Mouse (Mus musculus) heart, adult 2 months (tissue): ENCODE measurements around the gene Disp3. TPM values are rescaled to one million over a fixed set of nuclear protein-coding genes. Genes with fewer than 3 reads are reported as not detected.

Experiments
- DNase-seq, 2 experiments: peaks; one replicate each; pipeline ENCODE4 v3.0.0; 2021
- H3K27ac ChIP-seq: fragments of 200-600 bp; 2 replicates; pipeline ENCODE4 v1.8.1; 2022
- H3K27me3 ChIP-seq: fragments of 200-500 bp; 2 replicates; pipeline ENCODE4 v1.6.1; 2012; ENCODE audit warnings: mild to moderate bottlenecking, low read length, inconsistent platforms, mixed read lengths; ENCODE audit not compliant: control insufficient read depth, insufficient read depth
- H3K36me3 ChIP-seq: fragments of 200-500 bp; 2 replicates; pipeline ENCODE4 v1.6.1; 2012; ENCODE audit warnings: low read length, inconsistent platforms; ENCODE audit not compliant: control insufficient read depth, insufficient read depth
- H3K4me1 ChIP-seq: fragments of 200-500 bp; 2 replicates; pipeline ENCODE4 v1.6.1; 2011; ENCODE audit warnings: low read length; ENCODE audit not compliant: control insufficient read depth, insufficient read depth
- H3K4me3 ChIP-seq: fragments of 200-600 bp; 2 replicates; pipeline ENCODE4 v1.8.1; 2022
- H3K79me2 ChIP-seq: fragments of 200-500 bp; replicated peaks from 2 replicates; pipeline ENCODE4 v1.6.1; 2012; ENCODE audit warnings: mild to moderate bottlenecking, inconsistent platforms, low read length, moderate library complexity, mixed read lengths; ENCODE audit not compliant: control insufficient read depth, insufficient read depth
- H3K9ac ChIP-seq: fragments of 200-500 bp; 2 replicates; pipeline ENCODE4 v1.6.1; 2012; ENCODE audit warnings: low read depth, mild to moderate bottlenecking, control low read depth, inconsistent platforms, low read length, mixed read lengths
- CTCF ChIP-seq: fragments of 200-600 bp; IDR thresholded peaks from 2 replicates; pipeline ENCODE4 v1.8.1; 2022; ENCODE audit warnings: antibody characterized with exemption, mild to moderate bottlenecking, moderate library complexity
- EP300 ChIP-seq: fragments of 200-500 bp; IDR thresholded peaks from 2 replicates; pipeline ENCODE4 v1.6.1; 2011; ENCODE audit warnings: low read depth, low read length, control low read depth; ENCODE audit not compliant: insufficient read depth
- POLR2A ChIP-seq: fragments of 200-500 bp; IDR thresholded peaks from 2 replicates; pipeline ENCODE4 v1.6.1; 2011; ENCODE audit warnings: mild to moderate bottlenecking, low read depth, low read length, control low read depth; ENCODE audit not compliant: insufficient read depth
- WGBS: fragments of 180-500 bp; shearing (Covaris S2); methylation state at CpG from one replicate; pipeline ENCODE4 v1.1.7; 2018; 5-methylcytosine and 5-hydroxymethylcytosine counted together
- intact Hi-C: fragments of 180-260 bp; cut with DNase I; formaldehyde crosslinking; loops from one replicate; pipeline ENCODE4 v1.15.1; 2025
- polyA plus RNA-seq: library from polyadenylated mRNA; depleted of rRNA; stranded (reverse); fragments of >200 nt; gene quantifications from 2 replicates; pipeline ENCODE4 v1.2.3, GENCODE M21; 2012
- total RNA-seq, 2 experiments: library from RNA; stranded (reverse); gene quantifications; 2 replicates each; pipeline ENCODE4 v1.2.3; 2021

Gene Disp3
- total and polyA plus RNA-seq, 3 experiments = not detected

GRCm38 (mm10) chr4:148286226-148287031, 1.3 kb downstream of the Disp3 start:
- no peak overlapping the region for H3K9ac ChIP-seq
- H3K27me3 ChIP-seq = peaks cover 1% of the 10 kb centered on the region; the same call in 1 of the 2 replicates
- TF ChIP-seq POLR2A = no peak
- TF ChIP-seq EP300 = no peak
- TF ChIP-seq CTCF = no peak
- intact Hi-C loops = loop anchor here (5.0 kb wide), 1 partner anchor 321 kb away; no protein-coding TSS in a partner anchor
- H3K27ac ChIP-seq = no peak overlapping the region
- H3K4me3 ChIP-seq = no peak overlapping the region
- H3K36me3 ChIP-seq = no peaks in the 10 kb centered on the region
- H3K4me1 ChIP-seq = no peaks in the 10 kb centered on the region
- DNase-seq = no peak
- H3K79me2 ChIP-seq = no peaks in the 10 kb centered on the region
- WGBS = 18% methylated on average over 22 of the region's 22 CpGs

GRCm38 (mm10) chr4:148284219-148284618, 3.5 kb downstream of the Disp3 start:
- peaks cover 1% of the 10 kb centered on the region; the same call in 1 of the 2 replicates for H3K27me3 ChIP-seq
- 54% methylated on average over 13 of the region's 13 CpGs for WGBS
- intact Hi-C loops = no loop called here

GRCm38 (mm10) chr4:148276816-148277491, 10.8 kb downstream of the Disp3 start:
- WGBS = 29% methylated on average over 4 of the region's 4 CpGs
- peaks cover 6% of the 10 kb centered on the region; the same call in 1 of the 2 replicates for H3K27me3 ChIP-seq

More at GRCm38 (mm10) chr4:148284219-148284618, 3.5 kb downstream of the Disp3 start:
- no peak for DNase-seq
- Histone ChIP-seq H3K9ac (no peak overlapping the region), H3K27ac (no peak overlapping the region), H3K36me3 (no peaks in the 10 kb centered on the region), H3K4me3 (no peak overlapping the region), H3K4me1 (no peaks in the 10 kb centered on the region), H3K79me2 (no peaks in the 10 kb centered on the region)
- no peak for TF ChIP-seq EP300
- no peak for TF ChIP-seq CTCF
- TF ChIP-seq POLR2A = no peak

GRCm38 (mm10) chr4:148274671-148275070, 13.1 kb downstream of the Disp3 start:
- WGBS = 40% methylated on average over 3 of the region's 3 CpGs
- H3K27me3 ChIP-seq = peaks cover 6% of the 10 kb centered on the region; the same call in 1 of the 2 replicates
- DNase-seq = no peak
- H3K79me2 ChIP-seq = no peaks in the 10 kb centered on the region
- TF ChIP-seq CTCF (no peak), EP300 (no peak), POLR2A (no peak)
- intact Hi-C loops = no loop called here
- H3K9ac ChIP-seq = no peak overlapping the region
- no peak overlapping the region for H3K4me3 ChIP-seq
- H3K36me3 ChIP-seq = no peaks in the 10 kb centered on the region
- no peaks in the 10 kb centered on the region for H3K4me1 ChIP-seq
- no peak overlapping the region for H3K27ac ChIP-seq

More at GRCm38 (mm10) chr4:148276816-148277491, 10.8 kb downstream of the Disp3 start:
- Histone ChIP-seq H3K4me3 (no peak overlapping the region), H3K79me2 (no peaks in the 10 kb centered on the region), H3K36me3 (no peaks in the 10 kb centered on the region), H3K4me1 (no peaks in the 10 kb centered on the region), H3K9ac (no peak overlapping the region), H3K27ac (no peak overlapping the region)
- TF ChIP-seq POLR2A (no peak), EP300 (no peak), CTCF (no peak)
- intact Hi-C loops = no loop called here
- no peak for DNase-seq

GRCm38 (mm10) chr4:148273229-148273628, 14.5 kb downstream of the Disp3 start:
- Histone ChIP-seq H3K27ac (no peak overlapping the region), H3K36me3 (no peaks in the 10 kb centered on the region), H3K4me1 (no peaks in the 10 kb centered on the region), H3K4me3 (no peak overlapping the region), H3K79me2 (no peaks in the 10 kb centered on the region), H3K27me3 (peaks cover 6% of the 10 kb centered on the region; the same call in 1 of the 2 replicates), H3K9ac (no peak overlapping the region)
- no peak for DNase-seq
- TF ChIP-seq EP300 (no peak), POLR2A (no peak), CTCF (no peak)
- intact Hi-C loops = no loop called here
- WGBS = 4% methylated on average over 2 of the region's 2 CpGs

- no peaks in the 10 kb centered on the region for H3K36me3 ChIP-seq
- peaks cover 4% of the 10 kb centered on the region; the same call in 1 of the 2 replicates for H3K27me3 ChIP-seq
- H3K4me1 ChIP-seq = no peaks in the 10 kb centered on the region
- DNase-seq = no peak
- intact Hi-C loops = no loop called here
- H3K27ac ChIP-seq = no peak overlapping the region
- no peaks in the 10 kb centered on the region for H3K79me2 ChIP-seq
- TF ChIP-seq EP300 (no peak), CTCF (no peak), POLR2A (no peak)
- 4% methylated on average over 39 of the region's 39 CpGs for WGBS
- H3K9ac ChIP-seq = no peak overlapping the region
- H3K4me3 ChIP-seq = no peak overlapping the region
Observed at GRCm38 (mm10) chr4:148271656-148272055, 16.1 kb downstream of the Disp3 start.
